Mouse (Mus musculus): ENCODE data around the gene B3galt5. TPM values are rescaled to one million over a fixed set of nuclear protein-coding genes. Genes with fewer than 3 reads are reported as not detected.

Gene B3galt5
- total RNA-seq (2023), result under 1 TPM in 1 of 2 experiments, not detected in 1; 0.12 TPM

GRCm38 (mm10) chr16:96235366-96235970, at the start of gene B3galt5:
B3galt5 (plus strand) TSS chr16:96235801.

GRCm38 (mm10) chr16:96191531-96192506, 43.8 kb upstream of the B3galt5 start, which contains the start of gene Lca5l:
Lca5l (minus strand) TSS chr16:96192271.

GRCm38 (mm10) chr16:96199913-96200701, 35.5 kb upstream of the B3galt5 start, which contains the start of gene Sh3bgr:
Sh3bgr (plus strand) TSS chr16:96200450.

Other genes with a start within 250 kb of the B3galt5 start
- gene Psmg1, start 244.8 kb upstream of the B3galt5 start, total RNA-seq (2023), result 10 to 100 TPM; 16.1 to 18.0 TPM
- 100 to 1,000 TPM; 461 to 498 TPM for gene Brwd1, start 153.3 kb upstream of the B3galt5 start, total RNA-seq (2023)
- 100 to 1,000 TPM; 232 to 269 TPM for gene Hmgn1, start 108.1 kb upstream of the B3galt5 start, total RNA-seq (2023)
- 10 to 100 TPM in 1 of 2 experiments, 1 to 10 TPM in 1; 9.9 to 11.2 TPM for gene Wrb, start 90.4 kb upstream of the B3galt5 start, total RNA-seq (2023)
- not detected for gene Lca5l, start 43.5 kb upstream of the B3galt5 start, total RNA-seq (2023)
- not detected for gene Sh3bgr, start 35.4 kb upstream of the B3galt5 start, total RNA-seq (2023)
- not detected for gene Itgb2l, start 207.8 kb downstream of the B3galt5 start, total RNA-seq (2023)
- gene Pcp4, start 231.8 kb downstream of the B3galt5 start, total RNA-seq (2023), result 10 to 100 TPM; 44.7 to 48.8 TPM

All from B cell, adult 67 days (primary cell).